Mouse (Mus musculus) erythroblast, embryonic 14.5 days (primary cell): ENCODE data around the gene Ankrd66. TPM values are rescaled to one million over a fixed set of nuclear protein-coding genes. Genes with fewer than 3 reads are reported as not detected.
A peak's percentile ranks its signal among the peaks of the same experiment; 100 is the strongest.

ENCODE experiments used
- H3K27me3 ChIP-seq: 2 replicates; pipeline ENCODE4 v1.6.1; 2012; ENCODE audit warnings: inconsistent platforms; ENCODE audit not compliant: control insufficient read depth
- H3K36me3 ChIP-seq: 2 replicates; pipeline ENCODE4 v1.6.1; 2012; ENCODE audit warnings: mild to moderate bottlenecking, inconsistent platforms; ENCODE audit not compliant: control insufficient read depth
- H3K4me1 ChIP-seq: 2 replicates; pipeline ENCODE4 v1.6.1; 2012; ENCODE audit warnings: inconsistent platforms; ENCODE audit not compliant: control insufficient read depth
- H3K4me3 ChIP-seq: replicated peaks from 2 replicates; pipeline ENCODE3; 2012; ENCODE audit warnings: moderate library complexity, mild to moderate bottlenecking, inconsistent platforms
- H3K9me3 ChIP-seq: 2 replicates; pipeline ENCODE4 v1.6.1; 2012; ENCODE audit warnings: low read length, inconsistent platforms, mixed read lengths; ENCODE audit not compliant: control insufficient read depth
- GATA1 ChIP-seq: IDR thresholded peaks from 2 replicates; pipeline ENCODE4 v1.6.1; 2012; ENCODE audit warnings: low read length, inconsistent platforms, mixed read lengths
- TAL1 ChIP-seq: IDR thresholded peaks from 3 replicates; pipeline ENCODE4 v1.6.1; 2012; ENCODE audit warnings: low read length, inconsistent platforms, mixed read lengths
- polyA plus RNA-seq: library from polyadenylated mRNA; stranded (reverse); fragments of >175 nt; gene quantifications from 2 replicates; pipeline ENCODE4 v1.2.3, GENCODE M21; 2012

Gene Ankrd66
- polyA plus RNA-seq, 1 experiment: not detected

GRCm38 (mm10) chr17:43569287-43569686 is 25.8 kb upstream of the Ankrd66 start:
- Histone ChIP-seq H3K4me1 (no peaks in the 10 kb centered on the region), H3K4me3 (no peak overlapping the region), H3K9me3 (no peaks in the 10 kb centered on the region), H3K36me3 (no peaks in the 10 kb centered on the region), H3K27me3 (peaks cover 8% of the 10 kb centered on the region)
- TF ChIP-seq GATA1: no peak
- TF ChIP-seq TAL1: no peak

GRCm38 (mm10) chr17:43567992-43568888 is 24.8 kb upstream of the Ankrd66 start, which contains the start of gene Pla2g7:
Pla2g7 (plus strand) TSS chr17:43568098.
- TF ChIP-seq GATA1 (no peak), TAL1 (no peak)
- Histone ChIP-seq H3K9me3 (no peaks in the 10 kb centered on the region), H3K4me1 (no peaks in the 10 kb centered on the region), H3K4me3 (peak within 1 kb of the TSS; percentile 34), H3K27me3 (peaks cover 8% of the 10 kb centered on the region), H3K36me3 (no peaks in the 10 kb centered on the region)

DNA sequence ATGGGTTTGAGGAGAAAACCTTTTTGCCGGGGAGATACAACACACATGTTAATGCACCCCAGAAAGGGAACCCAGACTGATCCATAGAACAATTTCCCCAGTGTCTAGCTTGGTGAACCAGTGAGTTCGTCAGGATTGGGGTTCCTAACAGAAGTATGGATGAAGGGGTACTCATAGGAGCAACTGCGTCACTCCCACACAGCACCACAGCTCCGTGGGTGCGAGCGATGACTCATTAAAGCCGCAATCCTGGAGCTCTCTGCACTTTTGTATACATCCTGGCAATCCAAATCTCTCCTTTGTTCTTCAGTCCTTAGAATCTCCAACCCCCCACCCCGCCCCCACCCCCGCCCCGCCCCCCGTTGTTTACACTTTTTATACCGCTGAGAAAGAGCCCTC is 24.2 kb upstream of the Ankrd66 start:
- Histone ChIP-seq H3K4me1 (no peaks in the 10 kb centered on the region), H3K9me3 (no peaks in the 10 kb centered on the region), H3K4me3 (no peak overlapping the region), H3K27me3 (peaks cover 8% of the 10 kb centered on the region), H3K36me3 (no peaks in the 10 kb centered on the region)
- no peak for TF ChIP-seq TAL1
- TF ChIP-seq GATA1: no peak

- Histone ChIP-seq H3K27me3 (peaks cover 4% of the 10 kb centered on the region), H3K4me1 (no peaks in the 10 kb centered on the region), H3K36me3 (no peaks in the 10 kb centered on the region), H3K9me3 (no peaks in the 10 kb centered on the region), H3K4me3 (no peak overlapping the region)
- TF ChIP-seq GATA1 (no peak), TAL1 (no peak)
These were observed 20.0 kb upstream of the Ankrd66 start for GRCm38 (mm10) chr17:43563192-43563987.

DNA sequence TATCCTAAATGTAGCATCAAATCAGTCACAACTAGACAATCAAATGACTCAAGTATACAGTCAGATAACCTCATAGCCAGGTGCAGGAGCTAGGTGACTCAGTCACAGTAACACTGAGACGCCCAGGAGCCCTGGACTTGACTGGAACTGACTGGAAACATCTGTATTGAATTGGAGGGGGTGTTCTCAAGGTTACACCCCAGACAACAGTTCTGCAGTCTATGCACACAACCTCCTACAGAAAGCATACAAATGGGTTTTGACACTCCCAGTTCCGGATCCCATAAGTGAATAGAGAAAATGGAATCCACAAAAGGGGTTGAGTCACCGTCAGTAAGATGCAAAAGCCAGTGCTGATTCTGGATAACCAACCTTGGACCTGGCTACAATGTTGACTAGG is 15.2 kb upstream of the Ankrd66 start:
- no peak overlapping the region for H3K4me3 ChIP-seq
- no peak for TF ChIP-seq TAL1
- no peak for TF ChIP-seq GATA1
- no peaks in the 10 kb centered on the region for H3K27me3 ChIP-seq
- H3K9me3 ChIP-seq: no peaks in the 10 kb centered on the region
- no peaks in the 10 kb centered on the region for H3K36me3 ChIP-seq
- H3K4me1 ChIP-seq: no peaks in the 10 kb centered on the region

- H3K27me3 ChIP-seq: no peaks in the 10 kb centered on the region
- no peaks in the 10 kb centered on the region for H3K4me1 ChIP-seq
- no peak for TF ChIP-seq GATA1
- TF ChIP-seq TAL1: no peak
- H3K9me3 ChIP-seq: no peaks in the 10 kb centered on the region
- H3K36me3 ChIP-seq: no peaks in the 10 kb centered on the region
- H3K4me3 ChIP-seq: no peak overlapping the region
These were observed 14.2 kb upstream of the Ankrd66 start for GRCm38 (mm10) chr17:43557541-43558090.

DNA sequence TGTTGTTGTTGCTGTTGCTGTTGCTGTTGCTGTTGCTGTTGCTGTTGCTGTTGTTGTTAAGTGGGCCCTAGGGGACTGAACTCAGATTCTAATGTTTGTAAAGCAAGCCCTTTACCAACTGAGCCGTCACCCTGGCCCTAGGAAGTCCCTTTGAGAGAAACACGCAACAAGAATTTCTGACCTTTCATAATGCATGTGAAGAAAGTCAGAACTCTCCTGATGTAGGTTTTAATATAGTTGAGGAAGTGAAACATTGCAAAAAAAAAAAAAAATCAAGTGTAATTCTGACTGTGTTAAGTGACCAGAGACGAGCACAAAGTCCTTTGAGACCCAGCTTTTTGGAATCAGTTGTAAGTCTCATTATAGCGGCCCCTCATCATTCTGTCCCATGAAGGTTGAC is 13.7 kb upstream of the Ankrd66 start:
- H3K9me3 ChIP-seq: no peaks in the 10 kb centered on the region
- TF ChIP-seq GATA1 (no peak), TAL1 (no peak)
- no peaks in the 10 kb centered on the region for H3K36me3 ChIP-seq
- H3K27me3 ChIP-seq: no peaks in the 10 kb centered on the region
- H3K4me1 ChIP-seq: no peaks in the 10 kb centered on the region
- H3K4me3 ChIP-seq: no peak overlapping the region

- Histone ChIP-seq H3K27me3 (no peaks in the 10 kb centered on the region), H3K4me1 (no peaks in the 10 kb centered on the region), H3K36me3 (no peaks in the 10 kb centered on the region), H3K4me3 (no peak overlapping the region), H3K9me3 (no peaks in the 10 kb centered on the region)
- no peak for TF ChIP-seq TAL1
- TF ChIP-seq GATA1: no peak
These were observed 11.3 kb upstream of the Ankrd66 start for GRCm38 (mm10) chr17:43554516-43555403.
